Mouse (Mus musculus) forebrain, embryonic 15.5 days (tissue): ENCODE measurements at regions not wholly inside any gene's neighbourhood (a gene's known extent, or its start where the extent isn't known, plus 50 kb on each side); places are given as distances from the start of the nearest gene placed in this dataset.
"Not testable (repeated sequence)": the region's sequence is repeated elsewhere in the genome, so short reads cannot be mapped to it uniquely, and the experiment has no call there.

Experiments used
- ATAC-seq: fragments of 200-750 bp; cut with Nextera tagmentation; replicated peaks from 2 replicates; pipeline ENCODE4 v1.8.0; 2017; ENCODE audit warnings: mild to moderate bottlenecking, moderate TSS enrichment, moderate library complexity
- H3K27ac ChIP-seq: fragments of 300-500 bp; sonication (generic); replicated peaks from 2 replicates; pipeline ENCODE4 v1.5.1; 2015; ENCODE audit warnings: mild to moderate bottlenecking, inconsistent platforms
- H3K27me3 ChIP-seq: fragments of 300-500 bp; sonication (generic); 2 replicates; pipeline ENCODE4 v1.6.1; 2015; ENCODE audit warnings: inconsistent platforms
- H3K36me3 ChIP-seq: fragments of 300-500 bp; sonication (generic); 2 replicates; pipeline ENCODE4 v1.6.1; 2015; ENCODE audit warnings: mild to moderate bottlenecking, inconsistent platforms
- H3K4me1 ChIP-seq: fragments of 300-500 bp; sonication (generic); 2 replicates; pipeline ENCODE4 v1.6.1; 2015; ENCODE audit warnings: inconsistent platforms
- H3K4me2 ChIP-seq: fragments of 300-500 bp; sonication (generic); replicated peaks from 2 replicates; pipeline ENCODE4 v1.6.1; 2015; ENCODE audit warnings: mild to moderate bottlenecking, inconsistent platforms
- H3K4me3 ChIP-seq: fragments of 300-500 bp; sonication (generic); 2 replicates; pipeline ENCODE4 v1.5.1; 2015; ENCODE audit warnings: mild to moderate bottlenecking, inconsistent platforms
- H3K9ac ChIP-seq: fragments of 300-500 bp; sonication (generic); replicated peaks from 2 replicates; pipeline ENCODE4 v1.6.1; 2015; ENCODE audit warnings: mild to moderate bottlenecking, inconsistent platforms
- H3K9me3 ChIP-seq: fragments of 300-500 bp; sonication (generic); 2 replicates; pipeline ENCODE4 v1.6.1; 2016; ENCODE audit warnings: inconsistent platforms
- WGBS: fragments of 180-500 bp; shearing (Covaris S2); methylation state at CpG from one replicate; pipeline ENCODE4 v1.1.7; 2015; ENCODE audit warnings: mixed read lengths; 5-methylcytosine and 5-hydroxymethylcytosine counted together

DNA sequence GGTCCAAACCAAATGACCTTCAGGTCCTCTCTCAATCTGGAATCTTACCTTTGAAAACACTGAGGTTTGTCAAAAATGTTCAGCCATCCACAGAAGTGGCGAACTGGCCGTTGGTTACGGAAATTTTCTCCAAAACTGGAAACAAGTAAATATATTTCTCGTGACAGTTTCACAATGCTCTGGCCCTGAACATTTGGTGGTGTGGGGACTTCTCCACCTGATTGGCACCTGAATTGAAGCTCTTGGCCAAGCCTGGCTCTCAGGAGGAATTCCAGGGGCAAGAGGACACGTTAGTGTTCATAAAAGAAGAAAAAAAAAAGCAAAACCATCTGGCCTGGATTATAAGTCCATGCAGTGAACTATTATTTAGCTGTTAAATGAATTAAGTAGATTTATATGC lies 98.3 kb upstream of the Dlg1 start:
- Histone ChIP-seq H3K4me2 (no peak overlapping the region), H3K4me3 (no peak overlapping the region), H3K9ac (no peak overlapping the region), H3K4me1 (no peaks in the 10 kb centered on the region; the same call in 1 of the 2 replicates), H3K27me3 (no peaks in the 10 kb centered on the region), H3K27ac (no peak overlapping the region), H3K9me3 (no peaks in the 10 kb centered on the region), H3K36me3 (no peaks in the 10 kb centered on the region)
- ATAC-seq = no peak
- WGBS = 80% methylated on average over 5 of the region's 5 CpGs

DNA sequence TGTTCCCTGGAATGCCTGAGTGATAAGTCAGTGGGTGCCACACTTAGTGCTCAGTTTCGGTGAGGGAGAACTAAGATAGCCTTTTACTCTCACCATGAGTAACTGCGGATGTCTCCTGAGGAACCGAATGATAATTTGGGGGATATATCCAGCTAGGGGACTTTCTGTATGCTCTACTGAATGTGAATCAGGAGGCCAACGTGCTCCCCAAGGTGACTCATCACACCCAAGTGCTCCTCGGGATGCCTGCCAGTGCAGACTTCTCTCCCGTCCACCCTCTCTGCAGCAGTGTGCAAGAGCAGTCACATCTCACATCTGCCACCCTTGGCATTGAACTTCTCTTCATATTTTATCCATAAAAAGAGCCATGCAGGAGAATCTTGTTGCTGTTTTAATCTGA lies 94.9 kb upstream of the Dlg1 start:
- Histone ChIP-seq H3K27me3 (no peaks in the 10 kb centered on the region), H3K4me2 (no peak overlapping the region), H3K4me1 (no peaks in the 10 kb centered on the region; the same call in 1 of the 2 replicates), H3K9ac (no peak overlapping the region), H3K27ac (no peak overlapping the region), H3K9me3 (no peaks in the 10 kb centered on the region), H3K36me3 (no peaks in the 10 kb centered on the region), H3K4me3 (no peak overlapping the region)
- no peak for ATAC-seq
- WGBS = 91% methylated on average over 6 of the region's 6 CpGs

DNA sequence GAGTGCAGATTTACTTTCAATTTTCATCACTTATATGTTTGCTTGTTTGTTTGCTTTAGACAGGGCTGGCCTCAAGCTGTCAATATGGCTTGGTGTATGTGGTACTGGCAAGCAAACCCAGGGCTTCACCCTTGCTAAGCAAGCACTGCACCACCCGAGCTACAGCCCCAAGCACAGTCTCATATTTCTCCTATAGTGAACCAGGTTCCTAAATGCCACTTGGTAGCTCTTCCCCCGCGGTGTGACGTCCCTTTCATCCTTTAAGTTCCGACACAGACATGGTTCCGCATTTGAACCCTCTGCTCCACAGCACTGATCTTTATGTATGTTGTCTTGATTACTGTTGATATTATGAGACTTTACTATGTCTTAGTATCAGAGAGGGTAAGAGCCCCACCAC lies 93.4 kb upstream of the Dlg1 start:
- H3K9me3 ChIP-seq = no peaks in the 10 kb centered on the region
- H3K4me1 ChIP-seq = no peaks in the 10 kb centered on the region; the same call in 1 of the 2 replicates
- H3K27me3 ChIP-seq = no peaks in the 10 kb centered on the region
- no peak overlapping the region for H3K4me2 ChIP-seq
- no peak overlapping the region for H3K4me3 ChIP-seq
- WGBS = 76% methylated on average over 6 of the region's 6 CpGs
- H3K36me3 ChIP-seq = no peaks in the 10 kb centered on the region
- ATAC-seq = no peak
- H3K9ac ChIP-seq = no peak overlapping the region
- H3K27ac ChIP-seq = no peak overlapping the region

DNA sequence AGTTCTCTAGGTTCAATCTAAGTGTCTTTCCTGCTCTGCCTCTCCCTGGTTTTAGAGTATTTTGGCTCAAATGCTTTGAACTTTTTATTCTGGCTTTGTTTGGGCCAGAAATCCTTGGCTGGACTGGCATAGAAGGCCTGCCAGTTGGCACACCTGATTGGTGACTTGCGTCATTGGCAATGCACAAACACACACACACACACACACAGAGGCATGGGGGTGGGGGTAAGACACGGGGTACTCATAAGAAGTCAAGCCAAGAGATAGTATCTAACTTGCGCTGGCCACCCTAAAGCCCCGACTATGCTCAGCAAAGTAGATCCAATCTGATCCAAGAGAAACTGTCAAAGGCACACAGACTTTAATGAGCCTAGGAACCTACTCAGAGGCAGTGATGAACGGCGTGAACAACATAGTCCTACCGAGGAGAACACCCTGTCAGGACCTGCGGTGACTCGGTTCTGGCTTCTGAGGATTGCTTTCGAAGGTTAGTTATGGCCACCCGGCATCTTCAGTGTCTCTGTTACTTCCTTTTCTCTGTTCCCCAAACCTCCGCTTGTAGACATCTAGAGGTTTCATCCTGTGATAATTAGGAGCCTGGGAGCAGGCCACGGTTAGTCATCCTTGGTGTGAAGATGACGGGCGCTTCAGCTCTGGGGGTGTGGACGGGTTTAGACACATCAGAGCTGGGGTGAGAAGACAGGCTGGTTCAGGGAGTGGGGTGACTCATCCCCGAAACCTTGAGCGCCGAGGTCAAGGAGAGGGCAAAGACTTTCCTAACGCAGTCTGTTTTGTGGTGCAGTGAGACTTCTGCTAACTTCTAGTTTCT lies 92.7 kb upstream of the Dlg1 start:
- no peak for ATAC-seq
- Histone ChIP-seq H3K4me2 (no peak overlapping the region), H3K9ac (no peak overlapping the region), H3K9me3 (no peaks in the 10 kb centered on the region), H3K27me3 (no peaks in the 10 kb centered on the region), H3K27ac (no peak overlapping the region), H3K4me1 (no peaks in the 10 kb centered on the region; the same call in 1 of the 2 replicates), H3K36me3 (no peaks in the 10 kb centered on the region), H3K4me3 (no peak overlapping the region)
- WGBS = 82% methylated on average over 20 of the region's 20 CpGs

DNA sequence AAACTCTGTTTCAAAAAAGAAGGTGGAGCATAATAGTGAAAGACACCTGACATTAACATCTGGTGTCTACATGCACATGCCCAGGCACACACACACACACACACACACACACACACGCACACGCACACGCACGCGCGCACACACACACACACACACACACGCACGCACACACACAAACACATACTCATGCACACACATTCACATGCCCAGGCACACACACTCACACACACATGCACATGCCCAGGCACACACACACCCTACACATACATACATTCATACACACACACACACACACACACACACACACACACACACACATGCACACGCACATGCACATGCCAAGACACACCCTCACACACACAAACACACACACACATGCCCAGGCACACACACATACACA lies 89.4 kb upstream of the Dlg1 start:
- not testable (repeated sequence) for H3K4me3 ChIP-seq, H3K27ac ChIP-seq, H3K9ac ChIP-seq, H3K27me3 ChIP-seq, H3K4me2 ChIP-seq, H3K36me3 ChIP-seq, ATAC-seq, H3K9me3 ChIP-seq
- 95% methylated on average over 9 of the region's 9 CpGs for WGBS
- H3K4me1 ChIP-seq = peaks cover 12% of the 10 kb centered on the region

DNA sequence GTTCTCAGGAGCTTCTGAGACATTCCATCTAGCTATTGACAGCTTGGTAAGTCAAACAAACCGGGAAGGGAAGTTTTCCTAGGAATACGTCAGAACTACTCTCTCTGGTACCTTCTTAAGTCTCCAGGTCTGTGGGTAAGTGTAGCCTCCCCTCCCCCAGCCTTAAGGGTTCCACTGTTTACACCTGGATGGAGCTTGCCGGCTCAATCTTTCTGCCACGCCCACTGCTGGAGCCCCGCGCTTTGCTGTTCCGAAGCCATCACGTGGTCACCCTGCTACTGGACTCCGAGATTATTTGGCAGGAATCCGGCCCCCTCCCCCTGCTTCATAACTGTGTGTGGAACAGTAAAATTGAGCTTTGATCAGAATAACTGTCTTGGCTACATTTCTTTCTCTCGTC lies 87.6 kb upstream of the Dlg1 start:
- not testable (repeated sequence) for H3K9ac ChIP-seq, H3K36me3 ChIP-seq, H3K27me3 ChIP-seq, H3K27ac ChIP-seq, H3K4me3 ChIP-seq, H3K4me2 ChIP-seq, H3K9me3 ChIP-seq, ATAC-seq
- peaks cover 16% of the 10 kb centered on the region for H3K4me1 ChIP-seq
- WGBS = 57% methylated on average over 11 of the region's 11 CpGs

DNA sequence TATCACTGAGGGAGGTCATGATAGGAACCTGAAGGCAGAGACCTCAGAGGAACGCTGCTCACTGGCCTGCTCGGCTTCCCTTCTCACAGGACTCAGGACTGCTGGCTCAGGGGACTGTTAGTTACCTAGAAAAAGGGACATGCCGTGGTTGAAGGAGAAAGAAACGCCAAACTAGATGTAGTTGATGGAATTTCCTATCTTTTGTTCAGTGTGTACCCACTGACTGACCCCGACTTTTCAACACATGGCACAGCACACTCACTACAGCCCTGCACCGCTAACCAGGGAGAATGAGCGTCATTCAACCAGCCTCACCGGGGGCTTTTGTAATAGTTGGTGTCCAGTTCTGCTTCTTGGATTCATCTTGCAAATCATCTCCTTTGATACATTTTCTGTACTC lies 86.8 kb upstream of the Dlg1 start:
- no peak for ATAC-seq
- Histone ChIP-seq H3K36me3 (no peaks in the 10 kb centered on the region), H3K27ac (no peak overlapping the region), H3K4me1 (peaks cover 16% of the 10 kb centered on the region), H3K4me3 (no peak overlapping the region), H3K4me2 (no peak overlapping the region), H3K27me3 (no peaks in the 10 kb centered on the region), H3K9me3 (no peaks in the 10 kb centered on the region), H3K9ac (no peak overlapping the region)
- whole genome bisulfite sequencing = 58% methylated on average over 8 of the region's 8 CpGs

DNA sequence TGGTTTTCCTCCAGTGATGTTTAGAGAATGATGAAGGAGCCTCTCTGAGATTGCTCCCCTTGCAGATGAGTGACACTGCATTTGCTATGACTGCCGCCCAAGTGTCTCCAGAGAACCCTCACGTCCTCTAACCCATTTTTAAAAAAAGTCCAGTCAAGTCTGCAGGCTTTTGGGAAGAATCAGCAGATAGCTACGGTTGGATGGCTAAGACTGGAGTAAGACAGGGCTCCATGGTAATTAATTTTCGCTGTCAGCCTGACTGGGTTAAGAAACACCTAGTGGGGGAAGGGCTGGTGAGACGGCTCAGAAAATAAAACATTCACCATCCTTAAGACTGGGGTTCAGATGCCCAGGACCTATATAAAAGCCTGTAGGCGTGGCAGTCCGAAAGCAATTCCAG lies 85.9 kb upstream of the Dlg1 start:
- Histone ChIP-seq H3K36me3 (no peaks in the 10 kb centered on the region), H3K9ac (no peak overlapping the region), H3K27me3 (no peaks in the 10 kb centered on the region), H3K4me2 (no peak overlapping the region), H3K9me3 (no peaks in the 10 kb centered on the region), H3K4me1 (peaks cover 16% of the 10 kb centered on the region), H3K4me3 (no peak overlapping the region), H3K27ac (no peak overlapping the region)
- ATAC-seq = no peak
- WGBS = 66% methylated on average over 7 of the region's 7 CpGs

DNA sequence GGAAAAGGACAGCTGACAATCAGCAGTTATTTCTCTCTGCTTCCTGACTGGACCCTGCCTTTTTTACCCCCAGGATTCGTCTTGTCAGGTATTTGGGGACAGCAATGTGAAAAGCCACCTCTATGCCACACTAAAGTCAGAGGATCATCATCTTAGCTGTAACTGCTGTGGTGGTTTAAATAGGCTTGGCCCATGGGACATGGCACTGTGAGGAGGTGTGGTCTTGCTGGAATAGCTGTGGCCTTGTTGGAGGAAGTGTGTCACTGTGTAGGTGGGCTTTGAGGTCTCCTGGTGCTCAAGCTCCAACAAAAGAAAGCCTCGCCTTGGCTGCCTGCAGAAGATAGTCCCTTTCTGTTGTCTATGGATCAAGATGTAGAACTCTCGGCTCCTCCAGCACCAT lies 83.9 kb upstream of the Dlg1 start:
- Histone ChIP-seq H3K27ac (no peak overlapping the region), H3K9me3 (no peaks in the 10 kb centered on the region), H3K36me3 (no peaks in the 10 kb centered on the region), H3K4me1 (peaks cover 16% of the 10 kb centered on the region), H3K9ac (no peak overlapping the region), H3K4me3 (no peak overlapping the region), H3K27me3 (no peaks in the 10 kb centered on the region), H3K4me2 (no peak overlapping the region)
- no peak for ATAC-seq
- 97% methylated on average over 3 of the region's 3 CpGs for WGBS

DNA sequence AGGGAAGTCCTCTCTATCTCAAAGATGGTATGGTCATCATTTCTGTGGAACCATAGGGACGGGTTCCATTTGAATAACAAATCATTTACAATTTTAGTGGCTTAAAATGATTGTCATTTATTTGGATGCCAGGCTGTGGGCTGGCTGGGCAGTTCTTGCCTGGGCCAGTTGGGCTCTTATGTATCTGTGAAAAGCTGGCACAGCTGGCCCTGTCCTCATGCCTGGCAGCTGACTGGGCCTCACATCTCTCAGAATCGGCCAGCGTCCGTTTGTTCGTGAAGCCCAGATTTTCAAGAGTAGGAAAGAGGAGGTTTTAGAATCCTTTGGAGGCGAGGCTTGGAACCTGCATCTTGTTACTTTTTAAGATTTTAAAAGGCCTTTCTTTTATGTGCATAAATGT lies 82.5 kb upstream of the Dlg1 start:
- no peaks in the 10 kb centered on the region for H3K36me3 ChIP-seq
- no peak overlapping the region for H3K4me2 ChIP-seq
- no peak overlapping the region for H3K4me3 ChIP-seq
- peaks cover 16% of the 10 kb centered on the region for H3K4me1 ChIP-seq
- H3K9ac ChIP-seq = no peak overlapping the region
- no peaks in the 10 kb centered on the region for H3K27me3 ChIP-seq
- H3K9me3 ChIP-seq = no peaks in the 10 kb centered on the region
- WGBS = 84% methylated on average over 6 of the region's 6 CpGs
- ATAC-seq = no peak
- H3K27ac ChIP-seq = no peak overlapping the region

DNA sequence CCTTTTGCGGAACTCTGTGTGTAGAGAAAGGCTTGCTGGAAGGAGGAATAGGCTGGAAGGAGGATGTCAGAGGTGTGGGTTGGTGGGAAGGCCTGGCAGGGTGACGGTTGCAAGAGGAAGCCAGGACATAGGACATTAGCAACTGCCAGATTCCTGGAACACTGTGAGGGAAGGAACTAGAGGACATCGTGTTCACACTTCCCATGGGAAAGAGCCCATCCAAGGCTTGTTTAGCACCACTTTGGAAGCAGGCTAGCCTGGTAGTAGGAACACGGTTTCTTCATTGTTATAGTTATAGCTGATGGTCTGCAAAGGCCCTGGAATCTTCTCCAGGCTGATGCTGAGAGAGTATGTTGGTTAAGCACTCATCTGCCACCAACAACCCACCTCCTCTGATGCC lies 80.4 kb upstream of the Dlg1 start:
- Histone ChIP-seq H3K27ac (no peak overlapping the region), H3K9me3 (no peaks in the 10 kb centered on the region), H3K4me3 (no peak overlapping the region), H3K9ac (no peak overlapping the region), H3K4me1 (0 out of 2 replicates have a peak, but pooled peaks cover 4% of the 10 kb centered on the region), H3K27me3 (no peaks in the 10 kb centered on the region), H3K36me3 (no peaks in the 10 kb centered on the region), H3K4me2 (no peak overlapping the region)
- WGBS = 93% methylated on average over 4 of the region's 4 CpGs
- ATAC-seq = no peak

DNA sequence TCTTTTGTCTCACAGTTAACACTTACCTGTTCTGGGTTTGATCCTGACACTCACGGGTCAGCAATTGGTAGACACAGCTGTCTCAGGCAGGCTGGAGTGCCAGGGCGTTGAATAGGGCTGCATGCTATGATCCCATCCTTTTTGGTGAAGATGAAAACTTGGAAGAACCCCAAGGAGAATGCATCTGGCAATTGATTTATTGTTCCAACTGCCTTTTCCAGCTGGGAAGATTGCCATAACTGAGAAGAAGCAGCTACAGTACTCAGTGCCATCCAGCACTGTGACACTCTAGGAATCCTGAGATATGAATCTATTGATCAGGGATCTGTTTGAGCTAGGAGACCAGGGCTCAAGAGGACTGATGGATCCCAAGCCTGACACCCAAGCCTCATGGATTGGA lies 79.6 kb upstream of the Dlg1 start:
- Histone ChIP-seq H3K27ac (no peak overlapping the region), H3K4me1 (0 out of 2 replicates have a peak, but pooled peaks cover 4% of the 10 kb centered on the region), H3K4me2 (no peak overlapping the region), H3K27me3 (no peaks in the 10 kb centered on the region), H3K9ac (no peak overlapping the region), H3K4me3 (no peak overlapping the region), H3K36me3 (no peaks in the 10 kb centered on the region), H3K9me3 (no peaks in the 10 kb centered on the region)
- 78% methylated on average over 2 of the region's 2 CpGs for WGBS
- no peak for ATAC-seq

DNA sequence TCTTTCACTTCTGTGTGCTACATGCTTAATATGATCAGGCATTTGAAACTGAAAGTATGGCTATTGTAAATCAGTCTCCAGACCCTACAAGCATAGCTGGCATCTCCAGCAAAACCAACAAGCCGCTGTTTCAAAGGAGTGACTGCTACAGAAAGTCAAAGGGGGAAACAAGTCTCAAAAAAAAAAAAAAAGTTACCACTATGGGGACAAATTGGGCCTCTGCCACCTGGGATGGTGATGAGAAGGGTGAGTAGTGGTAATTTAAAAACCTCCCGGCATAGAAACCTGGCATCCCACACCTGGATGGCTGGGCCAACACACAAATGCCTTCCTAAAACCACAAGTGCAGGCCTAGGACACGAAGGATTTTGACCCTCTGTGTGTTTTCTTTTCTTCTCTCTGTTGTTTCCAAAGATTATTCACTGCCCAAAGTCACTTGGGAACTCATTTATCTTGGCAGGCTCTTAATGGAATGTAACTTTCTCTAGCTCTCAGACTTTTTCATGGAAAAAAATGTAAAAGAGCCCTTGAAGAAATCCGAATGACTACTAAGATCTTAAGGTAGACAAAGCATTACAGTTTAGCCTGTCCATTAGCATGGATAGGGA lies 78.9 kb upstream of the Dlg1 start:
- Histone ChIP-seq H3K9ac (no peak overlapping the region), H3K4me2 (no peak overlapping the region), H3K4me3 (no peak overlapping the region), H3K9me3 (no peaks in the 10 kb centered on the region), H3K27me3 (no peaks in the 10 kb centered on the region), H3K27ac (no peak overlapping the region), H3K4me1 (peaks cover 11% of the 10 kb centered on the region), H3K36me3 (no peaks in the 10 kb centered on the region)
- no peak for ATAC-seq
- 77% methylated on average over 4 of the region's 4 CpGs for WGBS
